In genomic region chr17:27298351-27298750, GRCm38 (mm10) we compare ENCODE assay signal across 22 mouse cellular contexts.
DNase-seq lines count a peak whose midpoint lies in the region; ATAC-seq and TF ChIP-seq lines count a peak whose summit lies in the region.
"Had no signal": no experiment of that assay in that cellular context is flagged by ENCODE, and none has a peak within 500 bp of the region (broad histone marks: within the 10 kb centered on the region; RNA-seq: fewer than 3 reads in every experiment).

No protein-coding gene starts in this region.

- 0 out of 2 replicates have a peak, but pooled peaks have one; percentile 33 for ATAC-seq in heart, embryonic 15.5 days (replicated peaks; ENCODE audit: insufficient number of reproducible peaks, insufficient read depth, low FRiP score, low read depth)
- ATAC-seq: activated CD4-positive, CD25-positive, alpha-beta regulatory T cell, adult 4 months; forebrain, embryonic 13.5 days; forebrain, embryonic 16.5 days; hindbrain, embryonic 16.5 days had no signal

- TF ChIP-seq EP300 in heart, adult 2 months (IDR thresholded peaks at IDR 0.05; ENCODE audit: insufficient read depth, low read depth, low read length): no peak

- H3K27ac ChIP-seq in gastrocnemius, adult 2 months: no peak overlapping the region
- no peak overlapping the region for H3K27ac ChIP-seq in heart, embryonic 15.5 days
- H3K27ac ChIP-seq in heart, adult 2 months: no peak overlapping the region
- H3K27ac ChIP-seq: forebrain, embryonic 10.5 days; forebrain, embryonic 13.5 days; hindbrain, embryonic 10.5 days; hindbrain, embryonic 13.5 days had no signal

- peaks cover 14% of the 10 kb centered on the region; the same call in 1 of the 2 replicates for H3K27me3 ChIP-seq in heart, embryonic 15.5 days
- H3K27me3 ChIP-seq in heart, adult 2 months (ENCODE audit: control insufficient read depth, insufficient read depth, low read length): no peaks in the 10 kb centered on the region

- 40% methylated on average over 10 of the region's 10 CpGs for WGBS in heart, embryonic 15.5 days
- 36% methylated on average over 10 of the region's 10 CpGs for WGBS in heart, adult 2 months

- H3K9me3 ChIP-seq in heart, embryonic 15.5 days (replicated peaks): no peaks in the 10 kb centered on the region
- H3K9me3 ChIP-seq: forebrain, embryonic 13.5 days; hindbrain, embryonic 13.5 days had no signal

- peak; percentile 17 for DNase-seq in gastrocnemius, adult 2 months
- DNase-seq in gastrocnemius, postnatal 25 days: no peak
- no peak for DNase-seq in heart, adult 2 months
- DNase-seq in right cerebral cortex, postnatal 14 days: peak; percentile 4
- no peak for DNase-seq in right cerebral cortex, adult 18-20 months
- DNase-seq in thymus, postnatal 4 days: peak; percentile 2
- DNase-seq in thymus, postnatal 0 days (ENCODE audit: low spot score): no peak
- DNase-seq: adrenal gland, adult 8-10 months; adrenal gland, postnatal 25 days; cerebellum, adult 11-12 months; cerebellum, adult 8-10 months; heart, postnatal 10 days; heart, postnatal 36 days had no signal

- TF ChIP-seq CTCF in gastrocnemius, adult 2 months (IDR thresholded peaks at IDR 0.05): no peak
- TF ChIP-seq CTCF in heart, adult 2 months (IDR thresholded peaks at IDR 0.05): no peak

- H3K36me3 ChIP-seq in heart, embryonic 15.5 days: no peaks in the 10 kb centered on the region
- H3K36me3 ChIP-seq in heart, adult 2 months (ENCODE audit: control insufficient read depth, insufficient read depth, low read length): no peaks in the 10 kb centered on the region
- H3K36me3 ChIP-seq: forebrain, embryonic 10.5 days; hindbrain, embryonic 10.5 days; hindbrain, embryonic 13.5 days had no signal

- no peaks in the 10 kb centered on the region for H3K79me2 ChIP-seq in heart, adult 2 months (replicated peaks; ENCODE audit: control insufficient read depth, insufficient read depth, low read length)

- H3K4me2 ChIP-seq in heart, embryonic 15.5 days: no peak overlapping the region
- H3K4me2 ChIP-seq: forebrain, embryonic 13.5 days; heart, embryonic 11.5 days; hindbrain, embryonic 13.5 days had no signal

- no peak overlapping the region for H3K4me3 ChIP-seq in gastrocnemius, adult 2 months
- H3K4me3 ChIP-seq in heart, embryonic 15.5 days: no peak overlapping the region
- H3K4me3 ChIP-seq in heart, adult 2 months: no peak overlapping the region
- H3K4me3 ChIP-seq: forebrain, embryonic 10.5 days; forebrain, embryonic 13.5 days; hindbrain, embryonic 10.5 days; hindbrain, embryonic 13.5 days had no signal

- intact Hi-C loops in gastrocnemius, adult 2 months (cut with DNase I): no loop called here
- intact Hi-C loops in heart, adult 2 months (cut with DNase I): no loop called here

- peaks cover 11% of the 10 kb centered on the region for H3K4me1 ChIP-seq in heart, embryonic 15.5 days (replicated peaks)
- H3K4me1 ChIP-seq in heart, adult 2 months (ENCODE audit: control insufficient read depth, insufficient read depth, low read length): no peaks in the 10 kb centered on the region
- H3K4me1 ChIP-seq: forebrain, embryonic 13.5 days had no signal

- H3K9ac ChIP-seq in heart, embryonic 15.5 days: no peak overlapping the region
- H3K9ac ChIP-seq in heart, adult 2 months (ENCODE audit: low read depth, low read length): no peak overlapping the region
- H3K9ac ChIP-seq: forebrain, embryonic 13.5 days; hindbrain, embryonic 13.5 days had no signal

- no peak for TF ChIP-seq POLR2A in heart, adult 2 months (IDR thresholded peaks at IDR 0.05; ENCODE audit: insufficient read depth, low read depth, low read length)

Comparison
In these comparisons a context has a peak if more than half of its experiments do, and no peak if none do; other contexts are left out.
1. DNase-seq: peak in gastrocnemius, adult 2 months (single experiment), right cerebral cortex, postnatal 14 days (single experiment) and thymus, postnatal 4 days (single experiment); none in gastrocnemius, postnatal 25 days (single experiment), heart, adult 2 months (0 of 2), right cerebral cortex, adult 18-20 months (single experiment) and thymus, postnatal 0 days (single experiment).